ENCODE assay signal across 14 mouse cellular contexts in genomic region chr5:124992323-124992722, GRCm38 (mm10). TPM values are rescaled to one million over a fixed set of nuclear protein-coding genes. Genes with fewer than 3 reads are reported as not detected.
DNase-seq lines count a peak whose midpoint lies in the region; ATAC-seq and TF ChIP-seq lines count a peak whose summit lies in the region.
"Had no signal": no experiment of that assay in that cellular context is flagged by ENCODE, and none has a peak within 500 bp of the region (broad histone marks: within the 10 kb centered on the region; RNA-seq: fewer than 3 reads in every experiment).

No protein-coding gene starts in this region.

- H3K4me1 ChIP-seq in heart, adult 2 months (ENCODE audit: control insufficient read depth, insufficient read depth, low read length) = peaks cover 13% of the 10 kb centered on the region
- no peaks in the 10 kb centered on the region for H3K4me1 ChIP-seq in intestine, embryonic 14.5 days (replicated peaks; ENCODE audit: control insufficient read depth, insufficient read depth, low read length)
- H3K4me1 ChIP-seq in intestine, postnatal 0 days (replicated peaks; ENCODE audit: control insufficient read depth, insufficient read depth, low read length) = no peaks in the 10 kb centered on the region
- peaks cover 17% of the 10 kb centered on the region; the same call in 1 of the 2 replicates for H3K4me1 ChIP-seq in lung, embryonic 16.5 days (replicated peaks; ENCODE audit: control insufficient read depth, insufficient read depth, low read length)
- no peaks in the 10 kb centered on the region for H3K4me1 ChIP-seq in forebrain, embryonic 14.5 days (ENCODE audit: control insufficient read depth, insufficient read depth, low read length)
- H3K4me1 ChIP-seq: neural tube, embryonic 12.5 days had no signal

- no peak for TF ChIP-seq POLR2A in heart, adult 2 months (IDR thresholded peaks at IDR 0.05; ENCODE audit: insufficient read depth, low read depth, low read length)

- no peak for TF ChIP-seq EP300 in heart, adult 2 months (IDR thresholded peaks at IDR 0.05; ENCODE audit: insufficient read depth, low read depth, low read length)

- no peak for DNase-seq in heart, adult 2 months
- DNase-seq in heart, postnatal 25 days (ENCODE audit: low spot score) = no peak
- no peak for DNase-seq in intestine, embryonic 14.5 days (ENCODE audit: low spot score)
- no peak for DNase-seq in lung, postnatal 36 days
- DNase-seq in urinary bladder, postnatal 25 days (ENCODE audit: low spot score) = no peak
- no peak for DNase-seq in forebrain, embryonic 14.5 days (ENCODE audit: low spot score)
- DNase-seq: adrenal gland, postnatal 10 days; cerebellum, adult 8-10 months; thymus, adult 2 months had no signal

- H3K27me3 ChIP-seq in heart, adult 2 months (ENCODE audit: control insufficient read depth, insufficient read depth, low read length) = no peaks in the 10 kb centered on the region
- H3K27me3 ChIP-seq in intestine, embryonic 14.5 days (replicated peaks; ENCODE audit: control insufficient read depth, insufficient read depth, low read length) = no peaks in the 10 kb centered on the region
- H3K27me3 ChIP-seq in intestine, postnatal 0 days (replicated peaks; ENCODE audit: control insufficient read depth, insufficient read depth, low read length) = no peaks in the 10 kb centered on the region
- no peaks in the 10 kb centered on the region for H3K27me3 ChIP-seq in lung, embryonic 16.5 days (ENCODE audit: control insufficient read depth, insufficient read depth, low read depth, low read length)
- no peaks in the 10 kb centered on the region for H3K27me3 ChIP-seq in forebrain, embryonic 14.5 days (replicated peaks; ENCODE audit: control insufficient read depth, insufficient read depth, low read length)
- H3K27me3 ChIP-seq: forebrain, embryonic 15.5 days; neural tube, embryonic 12.5 days had no signal

- intact Hi-C loops in heart, adult 2 months (cut with DNase I) = loop anchor here (2.0 kb wide), 1 partner anchor 32 kb away; no protein-coding TSS in a partner anchor
- intact Hi-C loops in heart, postnatal 25 days (cut with DNase I) = loop anchor here (2.0 kb wide), 1 partner anchor 32 kb away; no protein-coding TSS in a partner anchor

- H3K9me3 ChIP-seq in intestine, embryonic 14.5 days (ENCODE audit: control insufficient read depth, low read length) = no peaks in the 10 kb centered on the region
- no peaks in the 10 kb centered on the region for H3K9me3 ChIP-seq in intestine, postnatal 0 days (ENCODE audit: control insufficient read depth)
- H3K9me3 ChIP-seq in lung, embryonic 16.5 days (ENCODE audit: control insufficient read depth, low read length) = no peaks in the 10 kb centered on the region
- no peaks in the 10 kb centered on the region for H3K9me3 ChIP-seq in forebrain, embryonic 14.5 days (replicated peaks; ENCODE audit: control insufficient read depth, low read length)
- H3K9me3 ChIP-seq: forebrain, embryonic 15.5 days; neural tube, embryonic 12.5 days had no signal

- H3K9ac ChIP-seq in heart, adult 2 months (ENCODE audit: low read depth, low read length) = no peak overlapping the region
- no peak overlapping the region for H3K9ac ChIP-seq in intestine, embryonic 14.5 days (ENCODE audit: low read length)
- no peak overlapping the region for H3K9ac ChIP-seq in intestine, postnatal 0 days (ENCODE audit: low read depth, low read length)
- H3K9ac ChIP-seq in lung, embryonic 16.5 days (ENCODE audit: low read length) = no peak overlapping the region
- no peak overlapping the region for H3K9ac ChIP-seq in forebrain, embryonic 14.5 days (ENCODE audit: low read length)
- H3K9ac ChIP-seq: forebrain, embryonic 15.5 days; neural tube, embryonic 12.5 days had no signal

- no peak overlapping the region for H3K4me3 ChIP-seq in heart, adult 2 months
- no peak overlapping the region for H3K4me3 ChIP-seq in intestine, embryonic 14.5 days (ENCODE audit: low read depth, low read length)
- no peak overlapping the region for H3K4me3 ChIP-seq in intestine, postnatal 0 days (ENCODE audit: low read depth, low read length)
- no peak overlapping the region for H3K4me3 ChIP-seq in lung, embryonic 16.5 days (ENCODE audit: low read length)
- no peak overlapping the region for H3K4me3 ChIP-seq in forebrain, embryonic 14.5 days (ENCODE audit: low read depth, low read length)
- H3K4me3 ChIP-seq: forebrain, embryonic 15.5 days; neural tube, embryonic 12.5 days had no signal

- no peak overlapping the region for H3K4me2 ChIP-seq in intestine, embryonic 14.5 days (ENCODE audit: low read length)
- no peak overlapping the region for H3K4me2 ChIP-seq in intestine, postnatal 0 days (replicated peaks; ENCODE audit: low read depth)
- no peak overlapping the region for H3K4me2 ChIP-seq in lung, embryonic 16.5 days (ENCODE audit: low read depth, low read length)
- H3K4me2 ChIP-seq in forebrain, embryonic 14.5 days (ENCODE audit: low read length) = no peak overlapping the region
- H3K4me2 ChIP-seq: forebrain, embryonic 15.5 days; neural tube, embryonic 12.5 days had no signal

- H3K36me3 ChIP-seq in heart, adult 2 months (ENCODE audit: control insufficient read depth, insufficient read depth, low read length) = no peaks in the 10 kb centered on the region
- no peaks in the 10 kb centered on the region for H3K36me3 ChIP-seq in intestine, embryonic 14.5 days (ENCODE audit: control insufficient read depth, insufficient read depth, low read length)
- H3K36me3 ChIP-seq in intestine, postnatal 0 days (ENCODE audit: control insufficient read depth, insufficient read depth) = no peaks in the 10 kb centered on the region
- no peaks in the 10 kb centered on the region for H3K36me3 ChIP-seq in lung, embryonic 16.5 days (ENCODE audit: control insufficient read depth, insufficient read depth, low read length)
- H3K36me3 ChIP-seq in forebrain, embryonic 14.5 days (ENCODE audit: control insufficient read depth, insufficient read depth, low read length) = no peaks in the 10 kb centered on the region
- H3K36me3 ChIP-seq: forebrain, embryonic 15.5 days; neural tube, embryonic 12.5 days had no signal

- ATAC-seq in intestine, embryonic 14.5 days (replicated peaks; ENCODE audit: low FRiP score, low TSS enrichment, low read depth) = no peak
- ATAC-seq in intestine, postnatal 0 days = no peak
- ATAC-seq in lung, embryonic 16.5 days (ENCODE audit: low read depth) = peak; percentile 55
- ATAC-seq in forebrain, embryonic 14.5 days = no peak
- ATAC-seq: forebrain, embryonic 15.5 days had no signal

- 77% methylated on average over 8 of the region's 8 CpGs for WGBS in heart, adult 2 months
- 83% methylated on average over 8 of the region's 8 CpGs for WGBS in intestine, embryonic 14.5 days
- 70% methylated on average over 8 of the region's 8 CpGs for WGBS in intestine, postnatal 0 days
- WGBS in lung, embryonic 16.5 days = 60% methylated on average over 8 of the region's 8 CpGs
- WGBS in forebrain, embryonic 14.5 days = 83% methylated on average over 8 of the region's 8 CpGs

- peak overlapping the region; percentile 63 for H3K27ac ChIP-seq in heart, adult 2 months
- H3K27ac ChIP-seq in intestine, embryonic 14.5 days (ENCODE audit: low read depth) = peak overlapping the region; percentile 16; the same call in 1 of the 2 replicates
- no peak overlapping the region for H3K27ac ChIP-seq in intestine, postnatal 0 days (ENCODE audit: low read depth, low read length)
- H3K27ac ChIP-seq in lung, embryonic 16.5 days (ENCODE audit: low read length) = peak overlapping the region; percentile 79
- H3K27ac ChIP-seq in forebrain, embryonic 14.5 days (ENCODE audit: low read depth, low read length) = no peak overlapping the region
- H3K27ac ChIP-seq: forebrain, embryonic 15.5 days; neural tube, embryonic 12.5 days had no signal

- no peaks in the 10 kb centered on the region for H3K79me2 ChIP-seq in heart, adult 2 months (replicated peaks; ENCODE audit: control insufficient read depth, insufficient read depth, low read length)

- no peak for TF ChIP-seq CTCF in heart, adult 2 months (IDR thresholded peaks at IDR 0.05)
- TF ChIP-seq CTCF in intestine, postnatal 0 days (IDR thresholded peaks at IDR 0.05; ENCODE audit: low read depth) = no peak

RNA-seq across cellular contexts. Expression of gene Rflna, which starts 10.7 kb away (rescaled TPM):
- under 1 TPM; 0.13 to 0.39 TPM for total RNA-seq in heart, adult 2 months (2021)
- 0.78 and 0.85 TPM in 2 replicates for polyA plus RNA-seq in heart, adult 2 months (2012; rRNA removed)
- total RNA-seq in heart, postnatal 25 days (2021) = under 1 TPM; 0.26 to 0.31 TPM
- polyA plus RNA-seq in intestine, embryonic 14.5 days (2014; fragmentation: Nextera tagmentation; extraction: Ambion mirVana) = 3.0 and 4.7 TPM in 2 replicates
- polyA plus RNA-seq in intestine, postnatal 0 days (2015; fragmentation: Nextera tagmentation; extraction: Ambion mirVana) = 1.5 and 1.7 TPM in 2 replicates
- 6.7 and 6.8 TPM in 2 replicates for polyA plus RNA-seq in lung, embryonic 16.5 days (2015; fragmentation: Nextera tagmentation; extraction: Ambion mirVana)
- 3.2 and 3.5 TPM in 2 replicates for polyA plus RNA-seq in forebrain, embryonic 14.5 days (2014; fragmentation: Nextera tagmentation; extraction: Ambion mirVana)
- total RNA-seq: megakaryocyte-erythroid progenitor cell, adult 5-6 weeks had no signal

Comparison
In these comparisons a context has a peak if more than half of its experiments do, and no peak if none do; other contexts are left out.
1. H3K27ac ChIP-seq: peak in heart, adult 2 months (single experiment), intestine, embryonic 14.5 days (single experiment) and lung, embryonic 16.5 days (single experiment); none in intestine, postnatal 0 days (single experiment) and forebrain, embryonic 14.5 days (single experiment).